Mouse (Mus musculus) retina, postnatal 1 day (tissue): ENCODE measurements at regions not wholly inside any gene's neighbourhood (a gene's known extent, or its start where the extent isn't known, plus 50 kb on each side); places are given as distances from the start of the nearest gene placed in this dataset.
"Not testable (repeated sequence)": the region's sequence is repeated elsewhere in the genome, so short reads cannot be mapped to it uniquely, and the experiment has no call there.

Experiments used
- DNase-seq: peaks from one replicate; pipeline ENCODE4 v3.0.0-alpha.2; 2012

DNA sequence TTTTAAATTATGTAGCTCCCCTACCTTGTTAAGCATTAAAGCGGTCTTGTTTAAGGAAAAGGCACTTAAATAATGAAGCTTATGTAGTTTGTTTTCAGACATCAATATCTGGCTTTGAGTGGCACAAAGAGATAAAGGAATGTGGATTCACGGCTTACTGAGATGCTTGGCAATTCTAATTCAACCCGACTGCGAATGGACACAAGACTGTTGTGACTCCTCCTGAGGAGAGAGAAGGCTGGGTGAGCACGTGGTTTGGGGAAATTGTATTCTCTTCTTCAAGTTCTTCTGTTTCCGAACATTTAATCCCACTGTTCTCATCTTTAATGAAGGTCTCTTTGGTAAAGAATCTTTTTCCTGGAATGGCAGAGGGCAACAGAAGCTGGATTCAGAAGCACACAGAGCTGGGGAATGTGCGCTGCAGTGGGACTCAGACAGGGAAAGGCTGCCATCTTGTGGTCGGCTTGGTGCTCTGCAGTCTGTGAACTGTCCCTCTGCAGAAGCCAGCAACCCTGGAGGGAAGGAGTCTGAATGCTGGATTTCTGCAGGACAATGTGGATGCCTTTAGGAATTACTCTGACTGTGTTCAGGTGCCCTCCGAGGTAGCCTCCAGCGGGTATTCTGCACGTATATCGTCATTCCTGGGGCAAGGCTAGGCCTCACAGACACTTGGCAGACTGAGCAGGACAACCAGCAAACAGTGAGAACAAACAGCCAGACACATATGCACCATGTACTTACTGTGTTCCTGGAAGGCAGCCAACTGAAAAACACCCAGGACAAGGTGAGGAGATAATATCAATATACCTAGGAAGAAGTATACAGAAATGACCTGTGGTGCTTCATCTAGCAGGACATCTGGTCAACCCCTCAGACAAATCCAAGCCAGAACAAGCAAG, 54.0 kb upstream of the Pax1 start:
- DNase-seq, result peak; percentile 77

DNA sequence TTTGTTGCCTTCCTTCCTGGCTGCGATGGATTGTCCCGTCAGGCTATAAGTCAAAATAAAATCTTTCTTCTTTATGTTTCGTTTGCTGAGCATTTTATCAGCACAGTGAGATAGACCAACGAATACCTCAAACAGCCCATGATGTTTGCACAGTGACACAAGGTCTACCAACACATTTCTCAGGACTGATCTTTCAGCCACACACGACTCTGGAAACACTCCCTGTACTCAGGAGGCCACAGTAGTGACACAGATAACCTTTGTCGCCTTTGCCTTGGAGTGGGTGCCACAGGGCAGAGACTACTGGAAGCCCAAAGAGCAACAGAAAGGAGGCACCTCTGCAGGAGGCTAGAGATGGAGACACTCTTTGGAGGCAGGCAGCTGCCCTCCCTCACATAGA, 55.0 kb upstream of the Pax1 start:
- DNase-seq, result no peak

DNA sequence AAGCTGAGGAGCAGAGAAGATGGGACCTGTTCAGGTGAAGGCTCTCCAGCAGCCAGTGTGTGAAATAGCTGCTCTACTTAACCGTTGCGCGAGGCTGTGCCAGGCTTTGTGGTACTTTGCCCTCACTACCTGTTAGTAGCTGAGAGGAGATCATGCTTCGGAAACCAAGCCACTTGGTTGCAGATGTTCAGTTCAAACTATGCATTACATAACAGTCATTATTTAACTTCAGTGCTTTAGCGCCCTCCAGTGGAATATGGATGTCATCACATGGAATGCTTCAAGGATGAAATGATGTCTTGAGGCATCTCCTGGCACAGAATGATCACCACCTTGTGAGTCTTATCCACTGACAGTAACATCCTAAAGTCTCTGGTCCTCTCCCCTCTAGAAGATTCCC, 56.5 kb upstream of the Pax1 start:
- DNase-seq, result peak; percentile 69

DNA sequence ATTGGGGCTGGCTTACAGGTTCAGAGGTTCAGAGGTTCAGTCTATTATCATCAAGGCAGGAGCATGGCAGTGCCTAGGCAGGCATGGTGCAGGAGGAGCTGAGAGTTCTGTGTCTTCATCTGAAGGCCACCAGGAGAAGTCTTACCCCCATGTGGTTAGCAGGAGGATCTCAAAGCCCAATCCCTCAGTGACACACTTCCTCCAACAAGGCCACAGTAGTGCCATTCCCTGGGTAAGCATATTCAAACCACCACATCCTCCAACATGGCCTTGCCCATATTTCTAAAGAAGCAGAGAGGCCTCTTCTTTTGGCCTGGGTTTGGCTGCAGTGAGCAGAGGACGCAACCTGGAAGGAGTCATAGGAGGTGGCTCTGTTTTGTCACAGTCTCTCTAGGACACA, 61.2 kb upstream of the Pax1 start:
- DNase-seq, result no peak

DNA sequence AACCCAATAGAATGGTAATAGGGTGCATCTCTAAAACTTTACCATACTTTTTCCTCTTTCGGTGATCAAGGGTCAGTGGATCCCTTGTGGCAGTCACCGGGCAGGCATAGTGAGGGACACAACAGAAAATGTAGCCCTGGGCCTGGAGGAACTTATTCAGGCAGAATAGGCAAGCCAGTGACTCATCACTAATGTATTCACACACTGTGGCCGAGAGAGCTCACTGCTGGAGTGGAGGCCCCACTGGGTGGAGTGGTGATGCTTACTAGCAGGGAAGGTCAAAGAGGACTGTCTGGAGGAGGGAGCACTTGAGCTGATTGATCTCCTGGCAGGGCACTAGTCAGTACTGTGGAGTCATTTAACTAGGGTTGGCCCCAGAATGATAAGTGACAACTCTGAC, 62.4 kb upstream of the Pax1 start:
- DNase-seq, result peak; percentile 19

DNA sequence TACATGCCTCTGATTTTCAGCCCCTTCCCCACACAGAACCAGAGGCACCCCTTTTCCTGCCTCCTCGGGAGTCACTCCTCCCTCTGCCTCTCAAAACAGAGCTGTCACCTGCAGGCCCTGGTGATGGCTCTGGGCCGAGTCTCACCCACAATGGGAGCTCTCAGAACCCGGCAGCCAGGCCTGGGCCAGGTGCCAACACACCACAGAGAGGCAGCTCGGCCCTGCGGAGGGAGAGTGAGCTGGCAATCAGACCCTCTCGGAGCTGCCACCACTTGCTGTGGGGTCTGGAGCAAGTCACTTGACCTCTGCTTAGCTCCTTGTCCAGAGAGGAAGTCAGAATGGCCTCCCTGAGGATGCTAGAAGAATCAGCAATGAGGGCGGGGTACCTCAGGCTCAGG, 63.2 kb upstream of the Pax1 start:
- peak; percentile 73 for DNase-seq

DNA sequence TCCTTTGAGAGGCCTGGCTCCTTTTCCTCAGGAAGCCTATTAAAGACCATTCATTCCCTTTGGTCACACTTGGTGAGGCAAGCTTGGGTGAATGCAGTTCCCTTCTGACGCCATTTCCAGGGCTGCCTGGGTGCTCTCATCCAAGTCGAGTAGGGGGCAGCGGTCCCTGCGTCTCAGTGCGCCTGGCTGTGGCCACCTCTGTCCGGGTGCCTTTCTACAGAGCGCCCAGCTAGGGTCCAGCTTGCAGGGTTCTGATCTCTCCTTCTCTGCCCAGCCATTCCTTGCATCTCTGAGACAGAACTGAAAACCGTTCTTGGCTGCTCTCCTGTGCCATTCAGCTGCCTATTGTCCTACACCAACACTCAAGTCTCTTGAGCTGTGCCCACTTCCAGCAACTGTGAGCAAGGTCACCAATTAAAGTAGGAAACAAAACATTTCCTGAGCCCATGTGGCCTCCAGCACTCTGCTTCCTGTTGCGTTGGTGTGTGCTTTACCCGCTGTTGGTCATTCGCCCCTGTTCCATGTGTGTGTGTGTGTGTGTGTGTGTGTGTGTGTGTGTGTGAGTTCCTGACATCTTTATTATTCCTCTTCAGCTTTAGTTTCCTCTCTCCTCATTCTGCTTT, 63.7 kb upstream of the Pax1 start:
- DNase-seq, result no peak

DNA sequence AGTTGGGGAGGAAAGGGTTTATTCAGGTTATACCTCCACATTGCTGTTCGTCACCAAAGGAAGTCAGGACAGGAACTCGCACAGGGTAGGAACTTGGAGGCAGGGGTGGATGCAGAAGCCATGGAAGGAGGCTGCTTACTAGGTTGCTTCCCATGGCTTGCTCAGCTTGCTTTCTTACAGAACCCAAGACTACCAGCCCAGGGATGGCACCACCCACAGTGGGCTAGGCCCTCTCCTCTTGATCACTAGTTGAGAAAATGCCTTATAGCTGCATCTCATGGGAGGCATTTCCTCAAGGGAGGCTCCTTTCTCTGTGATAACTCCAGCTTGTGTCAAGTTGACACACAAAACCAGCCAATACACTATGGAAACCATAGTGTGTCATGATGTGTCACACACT, 66.8 kb upstream of the Pax1 start:
- not testable (repeated sequence) for DNase-seq

DNA sequence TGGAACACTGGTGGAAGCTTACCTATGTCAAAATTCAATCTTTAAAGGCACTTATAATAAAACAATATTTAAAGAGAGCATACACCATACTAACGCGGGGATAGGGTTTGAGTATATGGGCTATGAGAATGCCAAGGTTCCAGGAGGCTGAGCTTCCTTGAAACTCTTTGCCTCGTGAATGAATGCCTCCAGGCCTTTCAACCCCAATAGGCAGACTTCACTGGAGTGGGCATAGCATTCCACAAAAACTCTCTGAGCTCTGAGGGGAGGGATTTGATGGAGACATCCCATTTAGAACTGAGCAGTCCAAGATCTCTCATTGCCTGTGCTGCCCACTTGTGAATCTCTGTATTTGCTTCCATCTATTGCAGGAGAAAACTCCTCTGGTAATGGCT, 68.4 kb upstream of the Pax1 start:
- no peak for DNase-seq

DNA sequence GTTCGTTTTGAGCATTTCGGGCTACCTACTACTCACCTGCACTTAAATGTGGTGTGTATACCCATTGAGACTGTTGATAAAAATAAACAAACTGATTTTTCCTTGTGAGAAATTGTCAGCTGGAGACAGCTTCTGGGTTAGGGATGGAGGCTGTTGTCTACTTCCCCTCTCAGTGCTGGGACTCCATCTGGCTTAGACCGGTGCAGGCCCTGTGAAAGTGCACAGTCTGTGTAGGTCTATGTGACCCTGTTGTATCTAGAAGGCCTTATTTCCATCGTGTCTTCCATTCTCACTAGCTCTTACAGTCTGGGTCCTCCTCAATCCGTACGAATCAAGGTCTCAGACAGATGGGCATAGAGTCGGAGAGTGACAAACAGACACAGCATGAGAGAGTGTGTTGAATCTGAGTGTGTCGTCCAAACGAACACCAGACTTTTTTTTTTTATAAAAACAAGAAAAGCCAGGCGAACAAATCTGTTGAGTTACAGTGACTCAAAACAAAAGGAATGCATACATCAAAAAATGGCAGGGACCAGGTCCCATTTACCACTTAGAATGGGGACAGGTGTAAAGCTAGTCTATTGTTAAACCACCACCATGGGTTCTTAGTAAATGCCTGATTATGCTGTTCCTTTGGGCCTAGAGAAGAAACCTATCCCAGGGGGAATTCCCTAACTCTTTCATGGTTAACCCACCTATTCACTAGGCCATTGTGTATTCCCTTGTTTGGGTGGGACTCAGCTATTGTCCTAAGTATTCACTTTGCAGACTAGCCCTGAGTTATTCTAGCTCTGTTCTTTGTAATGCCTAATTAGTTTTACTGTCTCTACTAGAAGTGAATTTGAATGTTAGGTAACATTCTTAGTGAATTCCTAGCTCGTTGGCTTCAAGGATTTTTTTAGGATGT, 69.1 kb upstream of the Pax1 start:
- no peak for DNase-seq

DNA sequence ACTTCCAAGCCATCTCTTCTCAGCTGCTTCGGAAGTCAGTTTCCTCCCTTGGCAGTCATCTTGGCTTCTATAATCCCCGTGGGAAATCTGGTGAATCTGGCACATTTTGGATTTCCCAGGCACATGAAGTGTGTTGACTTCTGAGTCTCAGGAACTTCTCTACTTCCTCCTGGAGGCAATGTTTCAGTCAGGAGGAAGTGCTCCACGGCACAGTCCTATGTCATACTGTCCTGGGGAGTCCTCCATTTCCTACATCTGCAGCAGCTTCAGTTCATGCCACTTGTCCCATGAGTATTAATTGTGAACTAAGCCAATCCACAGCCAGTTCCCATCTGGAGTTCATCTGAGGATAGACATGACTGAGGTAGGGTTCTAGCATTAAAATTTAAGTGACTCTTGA, 78.3 kb upstream of the Pax1 start:
- no peak for DNase-seq

DNA sequence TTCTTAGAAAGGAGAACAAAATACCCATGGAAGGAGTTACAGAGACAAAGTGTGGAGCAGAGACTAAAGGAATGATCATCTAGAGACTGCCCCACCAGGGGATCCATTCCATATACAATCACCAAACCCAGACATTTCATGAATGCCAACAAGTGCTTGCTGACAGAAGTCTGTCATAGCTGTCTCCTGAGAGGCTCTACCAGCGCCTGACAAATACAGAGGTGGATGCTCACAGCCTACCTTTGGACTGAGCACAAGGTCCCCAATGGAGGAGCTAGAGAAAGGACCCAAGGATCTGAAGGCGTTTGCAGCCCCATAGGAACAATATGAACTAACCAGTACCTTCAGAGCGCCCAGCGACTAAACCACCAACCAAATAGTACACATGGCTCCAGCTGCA, 83.6 kb upstream of the Nkx2-2 start:
- DNase-seq, result no peak

DNA sequence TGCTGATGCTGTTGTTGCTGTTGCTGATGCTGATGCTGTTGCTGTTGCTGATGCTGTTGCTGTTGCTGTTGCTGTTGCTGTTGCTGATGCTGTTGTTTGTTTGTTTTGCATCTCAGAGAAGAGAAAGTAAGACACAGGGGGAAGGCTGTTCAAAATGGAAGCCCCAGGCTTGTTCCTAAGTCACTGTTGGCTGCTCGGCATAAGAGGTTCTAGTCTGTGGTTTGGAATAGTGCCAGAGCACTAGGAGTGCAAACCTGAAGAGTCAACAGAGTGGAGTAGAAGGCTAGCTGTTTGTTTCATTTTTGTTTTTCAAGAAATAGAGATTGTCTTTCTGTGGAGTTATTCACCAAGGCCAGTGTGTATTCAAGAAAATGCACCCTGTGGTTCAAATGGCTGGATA, 75.1 kb upstream of the Nkx2-2 start:
- DNase-seq, result no peak

DNA sequence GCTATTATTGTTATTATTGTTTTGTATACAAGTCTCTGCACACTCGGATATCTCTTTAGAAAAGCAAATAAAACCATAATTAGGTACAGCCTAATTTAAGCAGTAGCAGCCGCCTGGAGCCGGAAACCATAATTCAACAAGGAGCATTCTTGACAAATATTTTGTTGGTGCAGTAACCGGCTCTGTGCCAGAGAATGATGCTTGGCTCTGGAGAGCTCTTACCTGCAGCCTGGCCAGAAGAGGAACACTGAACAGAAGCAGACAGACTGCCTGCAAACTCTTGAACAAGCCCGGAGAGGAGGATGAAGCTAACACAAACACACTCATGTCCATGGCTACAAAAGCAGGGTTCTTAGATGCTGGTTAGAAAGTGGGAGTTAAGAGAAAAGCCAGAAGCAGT, 73.9 kb upstream of the Nkx2-2 start:
- DNase-seq, result no peak

DNA sequence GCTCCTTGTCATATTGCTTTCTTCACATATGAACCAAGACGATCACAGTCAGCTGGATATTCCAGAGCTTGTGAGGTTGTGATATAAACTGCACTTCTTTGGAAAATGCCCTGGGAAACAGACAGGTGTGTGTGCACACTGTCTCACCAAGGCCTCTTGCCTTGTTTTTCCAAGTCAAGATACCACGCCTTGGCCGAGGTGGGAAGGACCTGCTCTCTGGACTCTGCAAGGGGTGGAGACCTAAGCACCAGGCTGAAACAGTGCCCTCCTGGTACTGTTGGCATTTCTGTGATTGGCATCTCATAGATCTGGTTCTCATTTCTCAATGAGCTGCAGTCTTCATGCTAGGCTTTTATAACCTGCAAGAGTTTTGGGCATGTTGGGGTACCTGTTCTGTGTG, 73.2 kb upstream of the Nkx2-2 start:
- no peak for DNase-seq

DNA sequence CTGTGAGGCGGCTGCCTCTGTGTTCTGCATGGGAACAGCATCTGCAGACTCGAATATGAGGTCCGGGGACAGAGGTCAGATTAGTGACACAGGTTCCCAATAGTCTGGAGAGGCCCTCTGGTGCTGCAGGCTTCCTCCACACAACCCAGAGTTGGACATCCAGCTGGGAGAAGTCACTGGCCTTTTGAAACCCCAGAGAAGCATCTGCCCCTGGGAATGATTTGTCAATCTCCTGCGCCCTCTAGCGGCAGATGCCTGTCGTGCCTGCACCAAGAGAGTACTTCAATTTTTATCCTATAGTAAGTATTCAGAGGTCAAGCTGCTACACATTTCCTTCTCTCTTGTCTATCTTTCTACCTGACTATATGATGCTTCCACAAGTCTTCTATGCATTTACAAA, 62.7 kb upstream of the Nkx2-2 start:
- DNase-seq, result peak; percentile 76

DNA sequence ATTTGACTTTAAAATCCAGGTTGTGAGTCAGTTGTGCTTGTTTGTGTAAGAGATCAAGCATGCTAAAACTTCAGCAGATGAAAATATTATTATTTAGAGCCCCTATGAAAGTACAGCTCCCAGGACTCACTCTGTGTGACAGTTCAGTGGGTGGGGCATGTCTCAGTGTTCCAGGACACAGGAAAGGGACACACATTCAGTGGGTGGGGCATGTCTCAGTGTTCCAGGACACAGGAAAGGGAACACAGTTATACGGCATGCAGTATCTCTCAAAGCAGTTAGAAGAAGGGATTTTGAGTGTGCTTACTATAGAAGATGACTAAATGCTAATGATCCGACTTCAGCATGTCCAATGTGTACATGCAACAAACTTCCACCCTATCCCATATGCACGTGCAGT, 60.9 kb upstream of the Nkx2-2 start:
- DNase-seq, result no peak

DNA sequence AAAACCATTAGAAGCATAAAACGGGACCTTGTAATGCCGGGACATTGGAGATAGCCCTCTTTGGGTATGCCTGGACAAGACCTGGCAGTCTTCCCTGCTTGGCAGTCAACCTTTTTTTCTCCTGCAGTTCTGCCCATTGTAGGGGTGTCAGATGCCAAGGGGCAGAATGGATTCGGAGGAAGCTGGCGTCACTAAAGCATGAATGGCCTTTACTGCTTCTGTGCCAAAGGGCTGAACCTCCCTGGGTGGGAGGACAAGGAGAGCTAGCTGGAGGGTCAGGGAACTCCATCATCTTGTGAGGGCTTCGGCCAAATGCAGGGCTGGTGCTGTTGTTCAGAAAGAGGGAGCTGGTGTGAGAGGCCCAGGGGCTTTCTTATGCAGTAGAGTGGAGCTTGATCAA, 60.1 kb upstream of the Nkx2-2 start:
- no peak for DNase-seq

DNA sequence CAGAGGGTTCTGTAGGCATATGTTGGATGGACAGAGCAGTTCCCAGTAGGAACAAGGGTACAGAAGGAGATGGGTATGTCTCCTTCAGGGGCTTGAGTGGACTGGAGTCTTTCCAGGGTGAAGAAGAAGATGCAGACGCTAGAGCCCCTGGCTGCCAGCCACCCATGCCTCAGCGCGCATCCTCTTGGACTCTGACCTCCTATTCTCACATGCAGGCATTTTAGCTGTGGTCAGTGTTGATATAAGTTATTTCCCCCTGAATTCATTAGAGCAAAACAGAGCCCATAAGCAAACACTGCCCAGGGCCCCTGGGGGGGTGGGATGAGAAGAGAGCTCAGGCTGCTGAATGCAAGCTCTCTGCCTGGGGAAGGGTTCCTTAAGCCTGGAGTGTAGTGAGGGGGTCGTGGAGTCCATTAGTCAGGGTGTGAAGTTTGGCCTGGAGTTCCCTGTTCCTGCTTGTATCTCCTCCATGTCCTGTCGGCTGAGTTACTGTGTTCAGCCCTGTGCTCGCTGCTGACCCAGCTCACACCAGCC, 54.0 kb upstream of the Nkx2-2 start:
- DNase-seq, result no peak

DNA sequence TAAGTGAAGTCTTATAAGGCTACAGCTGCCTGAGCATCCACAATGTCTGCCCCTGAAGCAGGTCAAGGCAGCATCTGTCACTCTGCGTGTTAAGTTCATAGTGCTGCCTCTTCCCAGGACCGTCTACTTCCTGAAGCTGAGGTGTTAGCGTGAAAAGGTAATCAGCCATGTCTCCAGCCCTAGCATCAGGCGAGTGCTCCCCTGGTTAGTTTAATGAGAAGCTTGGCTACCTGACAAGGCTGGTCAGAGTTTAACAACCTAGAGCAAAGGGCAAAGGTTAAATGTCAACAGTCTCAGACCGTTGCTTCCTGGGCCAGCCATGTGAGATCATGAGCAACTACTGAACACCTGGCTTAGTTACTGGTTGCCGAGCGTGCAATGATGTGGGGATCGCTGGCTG, 53.2 kb upstream of the Nkx2-2 start:
- no peak for DNase-seq

DNA sequence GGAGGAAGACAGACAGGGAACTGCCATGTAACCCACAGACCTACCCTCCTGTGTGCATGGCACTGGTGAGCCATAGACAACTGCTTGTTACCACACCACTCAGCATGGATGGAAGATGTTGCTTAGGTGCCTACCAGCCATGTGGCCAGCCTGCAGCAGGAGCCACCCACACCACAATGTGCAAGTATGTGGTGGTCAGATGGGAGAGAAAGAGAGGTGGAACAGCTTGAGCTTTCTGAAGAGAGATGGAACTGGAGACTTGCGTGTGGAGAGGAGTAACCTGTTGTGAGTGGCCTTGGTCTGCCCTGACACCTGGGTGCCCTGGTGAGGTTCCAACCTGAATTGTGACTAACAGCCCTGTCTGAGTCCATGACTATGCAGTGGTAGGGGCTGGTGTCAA, 50.4 kb upstream of the Nkx2-2 start:
- no peak for DNase-seq
